Mouse (Mus musculus): ENCODE measurements around the gene Ccnq. TPM values are rescaled to one million over a fixed set of nuclear protein-coding genes. Genes with fewer than 3 reads are reported as not detected.

Gene Ccnq
- polyA plus RNA-seq (2015; fragmentation: Nextera tagmentation; extraction: Ambion mirVana), result 31.2 and 32.2 TPM in 2 replicates

DNA sequence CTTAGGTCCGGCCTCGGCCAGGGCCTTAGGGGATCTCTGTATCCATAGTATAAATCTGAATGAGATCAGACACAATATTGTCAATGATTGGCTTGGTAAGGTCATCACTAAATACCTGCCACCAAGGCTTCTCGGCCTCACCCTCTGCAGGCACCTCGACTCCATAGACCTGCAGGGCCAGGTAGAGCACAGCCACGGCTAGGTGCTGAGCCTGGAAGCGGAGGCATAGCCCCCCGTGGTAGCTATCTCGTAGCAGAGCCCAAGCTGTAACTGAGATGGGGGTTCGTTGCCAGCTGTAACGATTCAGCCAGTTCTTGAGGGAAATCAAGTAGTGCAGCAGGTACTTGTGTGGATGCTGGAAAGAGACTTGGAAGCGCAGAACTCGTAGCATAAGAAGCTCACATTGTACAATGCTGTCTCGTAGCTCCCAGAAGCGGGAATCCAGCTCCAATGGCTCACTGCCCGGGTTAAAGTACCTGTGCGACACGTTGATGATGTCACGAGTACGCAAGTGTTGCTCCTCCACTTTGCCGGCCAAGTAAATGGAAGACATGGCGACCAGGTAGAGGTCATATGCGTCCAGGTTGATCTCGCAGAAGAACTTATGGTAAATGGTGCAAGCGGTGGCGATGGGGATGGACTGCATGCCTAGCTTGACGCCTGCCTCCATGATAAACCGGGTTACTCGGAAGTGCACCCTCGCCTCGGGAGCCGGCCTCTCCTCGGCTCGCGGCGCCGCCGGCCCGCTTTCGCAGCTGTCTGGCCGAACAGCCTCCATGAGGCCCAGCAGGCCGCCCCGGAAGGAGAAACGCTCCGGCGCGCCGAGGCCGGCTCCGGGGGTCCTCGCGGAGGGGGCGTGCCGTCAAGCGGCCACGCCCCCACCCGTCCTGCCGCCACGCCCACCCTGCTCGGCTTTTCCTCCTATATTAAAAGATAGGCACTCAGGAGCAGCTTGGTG, at the start of gene Ccnq:
Gene Ccnq, minus strand, starts transcription at position 845 of the 958 bp plus-strand sequence.
- peak within 1 kb of the TSS; percentile 64 for H3K9ac ChIP-seq (replicated peaks)
- peak within 1 kb of the TSS; percentile 90 for H3K27ac ChIP-seq (replicated peaks)
- peaks cover 6% of the 10 kb centered on the region; the same call in 1 of the 2 replicates for H3K36me3 ChIP-seq
- 10% methylated on average over 59 of the region's 59 CpGs for WGBS
- no peaks in the 10 kb centered on the region for H3K9me3 ChIP-seq (replicated peaks)
- H3K4me2 ChIP-seq, result peak within 1 kb of the TSS; percentile 73
- H3K4me1 ChIP-seq, result peaks cover 17% of the 10 kb centered on the region
- peak within 1 kb of the TSS; percentile 66 for H3K4me3 ChIP-seq (replicated peaks)
- no peaks in the 10 kb centered on the region for H3K27me3 ChIP-seq (replicated peaks)
- peak; percentile 97 for ATAC-seq (ENCODE audit: low FRiP score)

GRCm38 (mm10) chr11:78801094-78801493, 49.6 kb upstream of the Ccnq start:
- Histone ChIP-seq H3K36me3 (no peaks in the 10 kb centered on the region), H3K9ac (replicated peaks) (no peak overlapping the region), H3K4me2 (no peak overlapping the region), H3K4me3 (replicated peaks) (no peak overlapping the region), H3K27me3 (replicated peaks) (no peaks in the 10 kb centered on the region; the same call in 1 of the 2 replicates), H3K27ac (replicated peaks) (no peak overlapping the region), H3K9me3 (replicated peaks) (no peaks in the 10 kb centered on the region), H3K4me1 (0 out of 2 replicates have a peak, but pooled peaks cover 4% of the 10 kb centered on the region)
- no peak for ATAC-seq (ENCODE audit: low FRiP score)
- 87% methylated on average over 4 of the region's 4 CpGs for WGBS

DNA sequence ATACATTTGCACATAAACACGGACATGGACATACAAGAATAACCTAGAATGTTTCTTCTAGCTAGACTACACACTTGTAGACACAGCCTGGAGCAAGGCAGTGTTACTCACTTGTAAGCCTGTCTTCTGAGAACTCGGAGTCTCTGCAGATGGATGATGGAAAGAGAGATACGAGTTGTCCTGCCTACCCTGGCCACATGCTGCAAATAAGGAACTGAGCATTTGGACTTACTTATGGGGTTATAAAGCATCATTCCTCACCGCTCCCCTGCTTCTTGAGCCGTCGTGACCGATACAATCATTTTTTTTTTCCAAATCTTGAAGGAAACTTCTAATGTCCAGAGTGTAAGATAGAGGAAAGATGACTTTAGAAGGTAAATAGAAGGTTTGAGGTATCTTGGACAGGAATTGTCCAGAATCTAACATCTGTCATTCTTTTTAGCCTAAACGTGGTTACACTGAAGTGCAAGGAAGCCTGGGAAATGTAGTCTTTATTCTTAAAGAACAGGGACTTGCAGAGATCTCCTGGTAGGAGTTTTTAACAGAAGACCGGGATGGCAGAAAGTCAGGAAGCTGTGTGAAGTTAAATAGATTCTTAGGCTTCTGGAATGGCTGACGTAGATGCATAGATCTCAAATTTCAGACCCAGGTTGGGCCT, 44.7 kb upstream of the Ccnq start:
- Histone ChIP-seq H3K4me1 (peaks cover 20% of the 10 kb centered on the region), H3K9me3 (replicated peaks) (no peaks in the 10 kb centered on the region), H3K36me3 (no peaks in the 10 kb centered on the region), H3K27ac (replicated peaks) (no peak overlapping the region), H3K9ac (replicated peaks) (no peak overlapping the region), H3K4me3 (replicated peaks) (no peak overlapping the region), H3K27me3 (replicated peaks) (no peaks in the 10 kb centered on the region; the same call in 1 of the 2 replicates), H3K4me2 (no peak overlapping the region)
- WGBS, result 88% methylated on average over 10 of the region's 10 CpGs
- ATAC-seq (ENCODE audit: low FRiP score), result no peak

DNA sequence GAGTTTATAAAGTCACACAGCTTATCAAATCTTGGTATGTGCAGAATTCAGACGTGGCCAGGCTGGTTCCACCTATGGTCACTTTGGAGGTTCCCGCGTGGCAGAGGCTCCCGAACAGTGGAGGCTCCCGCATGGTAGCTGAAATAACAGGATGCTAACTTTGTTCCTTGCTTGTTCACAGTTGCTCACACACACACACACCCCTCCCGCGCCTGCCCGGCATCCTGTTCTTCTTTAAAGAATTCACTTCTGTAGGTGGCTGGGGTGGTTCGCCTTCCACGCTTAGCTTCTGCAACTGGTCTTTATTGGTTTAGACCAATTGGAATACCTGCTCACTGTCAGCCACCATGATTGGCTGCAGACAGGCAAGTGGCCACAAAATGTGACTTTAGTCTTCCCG, 41.6 kb upstream of the Ccnq start:
- no peak overlapping the region for H3K9ac ChIP-seq (replicated peaks)
- 73% methylated on average over 11 of the region's 11 CpGs for WGBS
- H3K4me3 ChIP-seq (replicated peaks), result no peak overlapping the region
- H3K4me2 ChIP-seq, result peak overlapping the region; percentile 41; the same call in 1 of the 2 replicates
- no peaks in the 10 kb centered on the region; the same call in 1 of the 2 replicates for H3K27me3 ChIP-seq (replicated peaks)
- H3K9me3 ChIP-seq (replicated peaks), result no peaks in the 10 kb centered on the region
- ATAC-seq (ENCODE audit: low FRiP score), result no peak
- peaks cover 26% of the 10 kb centered on the region for H3K4me1 ChIP-seq
- no peak overlapping the region for H3K27ac ChIP-seq (replicated peaks)
- H3K36me3 ChIP-seq, result no peaks in the 10 kb centered on the region

DNA sequence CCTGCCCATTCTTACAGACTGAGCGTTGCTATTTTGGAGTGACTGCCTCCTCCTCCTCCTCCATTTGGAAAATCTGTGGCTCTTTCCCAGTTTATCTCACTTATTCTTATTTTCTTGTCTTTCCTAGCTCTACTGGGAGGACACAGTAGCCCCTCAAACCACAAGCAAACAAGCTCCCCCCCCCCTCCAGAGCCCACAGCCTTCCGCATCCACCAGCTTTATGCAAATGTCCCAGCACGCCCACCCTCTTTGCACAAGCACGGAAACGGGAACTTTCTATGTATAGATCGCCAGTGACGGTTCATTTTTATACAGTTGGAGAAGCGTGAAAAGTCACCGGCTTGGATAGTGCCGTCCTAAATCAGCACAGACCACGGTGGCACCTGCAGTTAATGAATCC, 40.9 kb upstream of the Ccnq start:
- H3K4me3 ChIP-seq (replicated peaks), result peak overlapping the region; percentile 10; the same call in 1 of the 2 replicates
- H3K36me3 ChIP-seq, result no peaks in the 10 kb centered on the region
- H3K4me2 ChIP-seq, result peak overlapping the region; percentile 41
- peaks cover 26% of the 10 kb centered on the region for H3K4me1 ChIP-seq
- H3K27ac ChIP-seq (replicated peaks), result peak overlapping the region; percentile 80
- no peak for ATAC-seq (ENCODE audit: low FRiP score)
- H3K9ac ChIP-seq (replicated peaks), result no peak overlapping the region
- 13% methylated on average over 11 of the region's 11 CpGs for WGBS
- no peaks in the 10 kb centered on the region for H3K9me3 ChIP-seq (replicated peaks)
- no peaks in the 10 kb centered on the region; the same call in 1 of the 2 replicates for H3K27me3 ChIP-seq (replicated peaks)

DNA sequence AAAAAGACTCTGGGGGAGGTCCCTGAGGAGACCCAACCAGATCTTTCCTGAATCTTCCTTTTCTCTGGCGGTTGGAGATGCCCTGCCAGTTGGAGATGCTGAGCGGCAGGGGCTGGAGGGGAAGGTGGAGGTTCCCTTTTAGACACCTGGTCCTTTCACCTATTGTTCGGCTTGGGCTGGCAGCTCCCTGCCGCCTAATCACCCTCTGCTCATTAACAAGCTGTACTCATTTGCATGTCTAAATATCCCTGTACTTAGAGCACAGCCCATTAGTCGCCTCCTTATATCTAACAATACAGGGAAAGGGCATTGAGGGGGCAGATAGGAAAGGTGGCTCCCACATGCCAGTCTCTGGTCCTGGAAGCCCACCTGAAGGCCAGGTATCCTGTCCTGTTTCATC, 40.5 kb upstream of the Ccnq start:
- 24% methylated on average over 5 of the region's 5 CpGs for WGBS
- no peaks in the 10 kb centered on the region; the same call in 1 of the 2 replicates for H3K27me3 ChIP-seq (replicated peaks)
- no peak overlapping the region for H3K4me3 ChIP-seq (replicated peaks)
- peaks cover 26% of the 10 kb centered on the region for H3K4me1 ChIP-seq
- peak overlapping the region; percentile 41 for H3K4me2 ChIP-seq
- H3K27ac ChIP-seq (replicated peaks), result peak overlapping the region; percentile 80
- H3K9ac ChIP-seq (replicated peaks), result no peak overlapping the region
- H3K36me3 ChIP-seq, result no peaks in the 10 kb centered on the region
- no peaks in the 10 kb centered on the region for H3K9me3 ChIP-seq (replicated peaks)
- ATAC-seq (ENCODE audit: low FRiP score), result no peak

DNA sequence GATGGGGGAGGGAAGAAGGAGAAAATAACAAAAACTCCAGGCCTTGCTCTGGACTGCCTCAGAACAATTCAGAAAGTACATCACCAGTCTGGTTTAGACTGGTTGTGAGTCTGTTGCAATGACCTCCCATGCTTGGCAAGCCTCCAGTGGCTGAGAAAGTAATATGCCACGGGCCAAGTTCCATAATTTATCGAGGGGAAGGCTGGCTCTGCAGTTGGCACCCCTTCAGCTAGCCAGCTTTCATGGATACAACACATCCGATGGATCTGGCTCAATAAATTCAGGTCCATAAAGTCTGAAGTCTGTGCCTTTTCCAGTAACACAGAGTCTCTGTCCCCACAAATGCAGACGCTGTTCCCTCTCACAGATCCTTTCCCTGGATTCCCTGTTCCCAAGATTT, 40.1 kb upstream of the Ccnq start:
- peak; percentile 69 for ATAC-seq (ENCODE audit: low FRiP score)
- 12% methylated on average over 4 of the region's 4 CpGs for WGBS
- Histone ChIP-seq H3K4me2 (peak overlapping the region; percentile 41), H3K36me3 (no peaks in the 10 kb centered on the region), H3K4me3 (replicated peaks) (no peak overlapping the region), H3K9ac (replicated peaks) (no peak overlapping the region), H3K27ac (replicated peaks) (peak overlapping the region; percentile 80), H3K4me1 (peaks cover 26% of the 10 kb centered on the region), H3K27me3 (replicated peaks) (no peaks in the 10 kb centered on the region; the same call in 1 of the 2 replicates), H3K9me3 (replicated peaks) (no peaks in the 10 kb centered on the region)

GRCm38 (mm10) chr11:78789370-78790060, 38.0 kb upstream of the Ccnq start:
- H3K4me3 ChIP-seq (replicated peaks), result no peak overlapping the region
- WGBS, result 52% methylated on average over 11 of the region's 11 CpGs
- no peak for ATAC-seq (ENCODE audit: low FRiP score)
- no peak overlapping the region for H3K4me2 ChIP-seq
- H3K9me3 ChIP-seq (replicated peaks), result no peaks in the 10 kb centered on the region
- no peak overlapping the region for H3K9ac ChIP-seq (replicated peaks)
- no peaks in the 10 kb centered on the region; the same call in 1 of the 2 replicates for H3K27me3 ChIP-seq (replicated peaks)
- H3K27ac ChIP-seq (replicated peaks), result 0 out of 2 replicates have a peak overlapping the region, but pooled peaks have one; percentile 13
- peaks cover 31% of the 10 kb centered on the region for H3K4me1 ChIP-seq
- H3K36me3 ChIP-seq, result no peaks in the 10 kb centered on the region

DNA sequence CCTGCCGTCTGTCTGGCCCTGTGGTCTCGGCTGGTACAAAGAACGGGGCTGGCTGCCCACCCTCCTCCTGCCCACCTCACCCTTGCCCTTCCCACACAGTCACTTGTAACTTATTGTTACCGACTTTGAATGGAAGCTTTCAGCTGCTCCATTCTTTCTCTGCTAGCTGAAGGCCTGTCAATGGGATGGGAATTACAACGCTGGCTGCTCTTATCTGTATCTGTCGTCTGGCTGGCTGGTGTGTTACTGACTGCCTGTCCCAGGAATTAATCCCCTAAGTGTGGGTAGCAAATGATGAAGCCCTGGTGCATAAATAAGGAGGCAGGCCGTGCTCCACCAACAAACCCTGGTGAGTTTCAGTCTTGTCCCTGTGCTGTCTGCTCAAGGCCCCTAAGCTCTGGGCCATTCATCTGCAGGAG, 34.5 kb upstream of the Ccnq start:
- no peak for ATAC-seq (ENCODE audit: low FRiP score)
- no peak overlapping the region for H3K27ac ChIP-seq (replicated peaks)
- H3K4me3 ChIP-seq (replicated peaks), result no peak overlapping the region
- WGBS, result 13% methylated on average over 7 of the region's 7 CpGs
- no peaks in the 10 kb centered on the region for H3K36me3 ChIP-seq
- no peak overlapping the region for H3K4me2 ChIP-seq
- H3K9ac ChIP-seq (replicated peaks), result no peak overlapping the region
- no peaks in the 10 kb centered on the region for H3K9me3 ChIP-seq (replicated peaks)
- H3K27me3 ChIP-seq (replicated peaks), result no peaks in the 10 kb centered on the region; the same call in 1 of the 2 replicates
- H3K4me1 ChIP-seq, result peaks cover 11% of the 10 kb centered on the region; the same call in 1 of the 2 replicates

GRCm38 (mm10) chr11:78782791-78783347, 31.3 kb upstream of the Ccnq start:
- Histone ChIP-seq H3K4me1 (peaks cover 11% of the 10 kb centered on the region), H3K4me3 (replicated peaks) (no peak overlapping the region), H3K9me3 (replicated peaks) (no peaks in the 10 kb centered on the region), H3K36me3 (no peaks in the 10 kb centered on the region), H3K9ac (replicated peaks) (no peak overlapping the region), H3K27ac (replicated peaks) (no peak overlapping the region), H3K27me3 (replicated peaks) (no peaks in the 10 kb centered on the region), H3K4me2 (no peak overlapping the region)
- no peak for ATAC-seq (ENCODE audit: low FRiP score)
- 75% methylated on average over 9 of the region's 9 CpGs for WGBS

- WGBS, result 71% methylated on average over 5 of the region's 5 CpGs
- Histone ChIP-seq H3K27me3 (replicated peaks) (no peaks in the 10 kb centered on the region), H3K4me2 (no peak overlapping the region), H3K27ac (replicated peaks) (no peak overlapping the region), H3K36me3 (no peaks in the 10 kb centered on the region), H3K9me3 (replicated peaks) (no peaks in the 10 kb centered on the region), H3K9ac (replicated peaks) (no peak overlapping the region), H3K4me3 (replicated peaks) (no peak overlapping the region), H3K4me1 (peaks cover 14% of the 10 kb centered on the region)
- no peak for ATAC-seq (ENCODE audit: low FRiP score)
Measured at GRCm38 (mm10) chr11:78782326-78782725, 30.8 kb upstream of the Ccnq start.

Measured in neural tube, embryonic 15.5 days (tissue).